Mouse (Mus musculus) heart, embryonic 16.5 days (tissue): ENCODE results near the gene Adamtsl3. TPM values are rescaled to one million over a fixed set of nuclear protein-coding genes. Genes with fewer than 3 reads are reported as not detected.

Source experiments
- ATAC-seq: fragments of 200-750 bp; cut with Nextera tagmentation; replicated peaks from 2 replicates; pipeline ENCODE4 v1.8.0; 2017; ENCODE audit warnings: moderate number of reproducible peaks; ENCODE audit not compliant: insufficient read depth, low FRiP score; ENCODE audit errors: extremely low read depth
- H3K27ac ChIP-seq: fragments of 300-500 bp; sonication (generic); 2 replicates; pipeline ENCODE4 v1.5.1; 2014; ENCODE audit warnings: mild to moderate bottlenecking, low read length, control low read depth, moderate library complexity
- H3K27me3 ChIP-seq: fragments of 300-500 bp; sonication (generic); 2 replicates; pipeline ENCODE4 v1.6.1; 2014; ENCODE audit warnings: low read length, mixed read lengths; ENCODE audit not compliant: control insufficient read depth, insufficient read depth
- H3K36me3 ChIP-seq: fragments of 300-500 bp; sonication (generic); 2 replicates; pipeline ENCODE4 v1.6.1; 2014; ENCODE audit not compliant: control insufficient read depth, insufficient read depth
- H3K4me1 ChIP-seq: fragments of 300-500 bp; sonication (generic); 2 replicates; pipeline ENCODE4 v1.6.1; 2014; ENCODE audit warnings: low read length, mixed read lengths; ENCODE audit not compliant: control insufficient read depth, insufficient read depth
- H3K4me2 ChIP-seq: fragments of 300-500 bp; sonication (generic); 2 replicates; pipeline ENCODE4 v1.6.1; 2014; ENCODE audit warnings: low read depth, mild to moderate bottlenecking, control low read depth, low read length
- H3K4me3 ChIP-seq: fragments of 300-500 bp; sonication (generic); 2 replicates; pipeline ENCODE4 v1.5.1; 2014; ENCODE audit warnings: mild to moderate bottlenecking, control low read depth, low read length
- H3K9ac ChIP-seq: fragments of 300-500 bp; sonication (generic); 2 replicates; pipeline ENCODE4 v1.6.1; 2014; ENCODE audit warnings: low read length, control low read depth
- H3K9me3 ChIP-seq: fragments of 300-500 bp; sonication (generic); replicated peaks from 2 replicates; pipeline ENCODE4 v1.6.1; 2016; ENCODE audit warnings: low read length; ENCODE audit not compliant: control insufficient read depth
- WGBS: fragments of 180-500 bp; shearing (Covaris S2); extraction: QIAGEN DNeasy Blood & Tissue Kit; methylation state at CpG from one replicate; pipeline ENCODE4 v1.1.7; 2014; 5-methylcytosine and 5-hydroxymethylcytosine counted together
- polyA plus RNA-seq: library from polyadenylated mRNA; unstranded; fragments of >200 nt; fragmentation: Nextera tagmentation; extraction: Ambion mirVana; gene quantifications from 2 replicates; pipeline ENCODE4 v1.2.1, GENCODE M21; 2015

The Adamtsl3 gene
- polyA plus RNA-seq, 1 experiment from 2014 or later, result 1.6 TPM

DNA sequence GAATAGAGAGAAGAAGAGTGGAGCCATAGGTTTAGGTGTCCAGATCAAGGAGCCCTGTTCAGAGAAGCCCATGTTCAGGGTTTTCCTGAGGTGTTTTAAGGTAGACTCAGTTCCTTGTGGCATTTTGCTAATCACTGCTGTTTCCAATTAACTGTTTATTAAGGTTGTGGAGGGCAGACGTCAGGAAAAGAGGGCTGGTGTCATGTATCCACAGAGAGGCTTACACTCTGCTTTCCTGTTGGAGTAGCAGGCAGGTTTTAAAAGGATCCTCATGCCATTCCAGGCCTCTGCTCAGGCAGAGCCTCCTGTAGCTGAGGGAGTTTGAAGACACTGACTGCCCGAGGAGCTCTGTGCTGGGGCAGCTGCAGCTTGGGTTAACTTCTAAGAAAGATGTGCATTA lies 32.6 kb downstream of the Adamtsl3 start:
- H3K9ac ChIP-seq, result no peak overlapping the region
- H3K4me2 ChIP-seq, result no peak overlapping the region
- H3K27me3 ChIP-seq, result no peaks in the 10 kb centered on the region
- H3K4me3 ChIP-seq, result no peak overlapping the region
- H3K9me3 ChIP-seq, result no peaks in the 10 kb centered on the region
- 0 out of 2 replicates have a peak, but pooled peaks cover 3% of the 10 kb centered on the region for H3K4me1 ChIP-seq
- H3K36me3 ChIP-seq, result no peaks in the 10 kb centered on the region
- no peak for ATAC-seq
- WGBS, result 47% methylated on average over 2 of the region's 2 CpGs
- no peak overlapping the region for H3K27ac ChIP-seq

DNA sequence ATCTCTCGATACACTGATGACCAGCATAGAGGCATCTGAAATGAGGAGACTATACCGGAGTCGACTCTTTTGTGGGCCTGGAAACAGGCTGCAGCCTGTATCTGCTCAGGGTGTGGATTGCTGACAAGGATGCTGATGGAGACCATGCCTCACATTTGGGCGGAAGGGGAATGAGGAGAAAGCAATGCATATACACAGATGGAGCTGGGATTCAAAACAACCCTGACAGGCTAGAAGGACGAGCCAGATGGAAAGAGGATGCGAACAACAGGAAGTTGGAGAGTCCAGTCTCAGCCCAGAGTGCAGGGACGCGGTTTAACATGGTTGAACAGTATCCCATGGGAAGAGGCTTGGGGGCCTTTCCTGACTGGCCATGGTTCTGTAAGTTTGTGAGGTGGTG lies 34.6 kb downstream of the Adamtsl3 start:
- H3K4me1 ChIP-seq, result 0 out of 2 replicates have a peak, but pooled peaks cover 3% of the 10 kb centered on the region
- ATAC-seq, result peak; percentile 63; the same call in 1 of the 2 replicates
- no peaks in the 10 kb centered on the region for H3K36me3 ChIP-seq
- H3K4me3 ChIP-seq, result no peak overlapping the region
- H3K9ac ChIP-seq, result no peak overlapping the region
- no peak overlapping the region for H3K27ac ChIP-seq
- H3K27me3 ChIP-seq, result no peaks in the 10 kb centered on the region
- no peak overlapping the region for H3K4me2 ChIP-seq
- 64% methylated on average over 8 of the region's 8 CpGs for WGBS
- H3K9me3 ChIP-seq, result no peaks in the 10 kb centered on the region

- ATAC-seq, result no peak
- Histone ChIP-seq H3K36me3 (no peaks in the 10 kb centered on the region), H3K27ac (no peak overlapping the region), H3K4me2 (no peak overlapping the region), H3K27me3 (no peaks in the 10 kb centered on the region), H3K4me3 (no peak overlapping the region), H3K9me3 (no peaks in the 10 kb centered on the region), H3K4me1 (0 out of 2 replicates have a peak, but pooled peaks cover 3% of the 10 kb centered on the region), H3K9ac (no peak overlapping the region)
- 35% methylated on average over 3 of the region's 3 CpGs for WGBS
Observed at GRCm38 (mm10) chr7:82371411-82371810, 35.9 kb downstream of the Adamtsl3 start.

- Histone ChIP-seq H3K4me1 (peaks cover 13% of the 10 kb centered on the region), H3K27me3 (no peaks in the 10 kb centered on the region), H3K36me3 (no peaks in the 10 kb centered on the region), H3K27ac (no peak overlapping the region), H3K9me3 (no peaks in the 10 kb centered on the region), H3K9ac (no peak overlapping the region), H3K4me2 (no peak overlapping the region), H3K4me3 (no peak overlapping the region)
- 95% methylated on average over 1 of the region's 1 CpGs for WGBS
- ATAC-seq, result no peak
Observed at GRCm38 (mm10) chr7:82378311-82378710, 42.8 kb downstream of the Adamtsl3 start.

GRCm38 (mm10) chr7:82379765-82380164 lies 44.3 kb downstream of the Adamtsl3 start:
- Histone ChIP-seq H3K9me3 (no peaks in the 10 kb centered on the region), H3K27ac (peak overlapping the region; percentile 44; the same call in 1 of the 2 replicates), H3K27me3 (no peaks in the 10 kb centered on the region), H3K9ac (no peak overlapping the region), H3K4me2 (no peak overlapping the region), H3K4me1 (peaks cover 13% of the 10 kb centered on the region), H3K36me3 (no peaks in the 10 kb centered on the region), H3K4me3 (no peak overlapping the region)
- peak; percentile 45; the same call in 1 of the 2 replicates for ATAC-seq
- 40% methylated on average over 7 of the region's 7 CpGs for WGBS

- H3K9me3 ChIP-seq, result no peaks in the 10 kb centered on the region
- WGBS, result 73% methylated on average over 4 of the region's 4 CpGs
Observed at GRCm38 (mm10) chr7:82382843-82383535, 47.5 kb downstream of the Adamtsl3 start.

DNA sequence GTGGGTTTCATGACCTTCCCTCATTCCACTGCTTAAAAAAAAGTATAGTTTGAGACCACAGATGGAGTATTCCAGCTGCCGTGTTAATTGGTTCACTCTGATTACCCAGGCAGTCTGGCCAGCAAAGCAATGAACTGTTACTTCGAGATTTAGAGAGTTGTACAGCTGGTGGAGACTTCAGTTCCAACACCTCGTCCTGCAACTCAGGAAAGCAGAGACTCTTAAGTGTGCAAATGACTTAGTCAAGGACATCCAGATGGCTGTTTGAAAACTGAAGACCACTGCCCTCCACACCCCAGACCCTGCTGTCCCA lies 48.0 kb downstream of the Adamtsl3 start:
- Histone ChIP-seq H3K36me3 (no peaks in the 10 kb centered on the region), H3K27ac (no peak overlapping the region), H3K27me3 (no peaks in the 10 kb centered on the region), H3K4me1 (peaks cover 13% of the 10 kb centered on the region), H3K4me2 (no peak overlapping the region), H3K9me3 (no peaks in the 10 kb centered on the region), H3K4me3 (no peak overlapping the region), H3K9ac (no peak overlapping the region)
- no peak for ATAC-seq
- WGBS, result 74% methylated on average over 3 of the region's 3 CpGs

More at GRCm38 (mm10) chr7:82382843-82383535, 47.5 kb downstream of the Adamtsl3 start:
- Histone ChIP-seq H3K4me3 (no peak overlapping the region), H3K27ac (no peak overlapping the region), H3K9ac (no peak overlapping the region), H3K4me1 (peaks cover 13% of the 10 kb centered on the region), H3K36me3 (no peaks in the 10 kb centered on the region), H3K4me2 (no peak overlapping the region), H3K27me3 (no peaks in the 10 kb centered on the region)
- ATAC-seq, result no peak

DNA sequence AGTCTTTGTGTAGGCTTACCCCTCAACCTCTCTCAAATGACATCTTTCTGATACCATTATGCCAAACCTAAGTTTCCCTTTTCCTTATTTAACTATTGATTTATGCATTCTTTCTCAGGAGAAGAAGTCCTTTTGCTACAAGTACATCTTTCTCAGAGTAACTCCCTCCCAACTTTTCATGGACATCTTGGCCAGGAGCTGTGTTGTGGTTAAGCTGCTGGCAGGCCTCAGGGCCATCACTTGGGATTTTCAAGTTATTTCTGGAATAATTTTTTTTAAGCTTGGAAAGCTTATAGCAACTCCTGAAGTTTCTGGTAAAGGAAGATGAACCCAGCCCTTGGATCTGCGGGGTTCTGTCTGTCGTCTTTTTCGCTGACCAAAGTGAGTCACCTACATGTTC lies 51.6 kb downstream of the Adamtsl3 start:
- no peak overlapping the region for H3K4me2 ChIP-seq
- 92% methylated on average over 3 of the region's 3 CpGs for WGBS

DNA sequence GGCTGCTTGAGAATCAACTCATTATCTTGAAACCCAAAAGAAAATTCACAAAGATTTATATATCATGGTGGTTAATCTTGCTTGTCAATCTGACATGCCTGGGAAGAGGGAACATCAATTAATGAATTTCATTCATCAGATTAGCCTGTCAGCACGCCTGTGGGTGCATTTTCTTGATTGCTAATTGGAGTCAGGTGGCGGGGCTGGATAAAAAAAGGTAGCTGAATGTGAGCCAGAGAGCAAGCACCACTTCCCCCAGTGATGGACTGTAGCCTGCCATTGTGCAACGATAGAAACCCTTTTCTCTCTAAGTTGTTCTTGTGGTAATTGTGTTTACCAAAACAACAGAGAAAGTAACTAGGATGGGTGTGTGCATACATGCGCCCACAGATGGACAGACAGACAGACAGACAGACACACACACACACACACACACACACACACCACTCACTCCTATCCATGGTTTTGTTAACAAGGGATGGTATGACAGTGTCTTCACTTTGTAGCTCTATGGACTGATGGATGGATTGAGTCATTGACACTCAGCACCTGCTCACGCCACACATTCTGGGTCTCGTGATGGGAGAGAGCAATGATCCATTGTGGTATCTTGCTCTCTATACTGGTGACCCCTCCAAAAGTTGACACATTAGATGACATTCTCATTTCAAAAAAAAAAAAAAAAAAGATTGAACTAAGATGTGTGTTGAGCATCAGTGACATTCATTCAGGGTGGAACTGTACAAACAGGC lies 59.1 kb downstream of the Adamtsl3 start:
- Histone ChIP-seq H3K27ac (no peak overlapping the region), H3K4me2 (no peak overlapping the region), H3K9ac (no peak overlapping the region), H3K27me3 (no peaks in the 10 kb centered on the region), H3K4me3 (no peak overlapping the region), H3K4me1 (no peaks in the 10 kb centered on the region), H3K36me3 (no peaks in the 10 kb centered on the region), H3K9me3 (peaks cover 5% of the 10 kb centered on the region; the same call in 1 of the 2 replicates)
- WGBS, result 77% methylated on average over 6 of the region's 6 CpGs
- no peak for ATAC-seq

More for the DNA sequence above, 51.6 kb downstream of the Adamtsl3 start:
- no peak overlapping the region for H3K9ac ChIP-seq
- no peaks in the 10 kb centered on the region for H3K4me1 ChIP-seq
- H3K27me3 ChIP-seq, result no peaks in the 10 kb centered on the region
- no peak overlapping the region for H3K4me3 ChIP-seq
- ATAC-seq, result no peak
- H3K36me3 ChIP-seq, result no peaks in the 10 kb centered on the region
- H3K27ac ChIP-seq, result no peak overlapping the region
- H3K9me3 ChIP-seq, result peaks cover 5% of the 10 kb centered on the region; the same call in 1 of the 2 replicates
